Mouse (Mus musculus) kidney, adult 2 months (tissue): Measurements from ENCODE around the gene Arl4c. TPM values are rescaled to one million over a fixed set of nuclear protein-coding genes. Genes with fewer than 3 reads are reported as not detected.
A peak's percentile ranks its signal among the peaks of the same experiment; 100 is the strongest.

Source experiments
- DNase-seq: peaks from one replicate; pipeline ENCODE4 v3.0.0; 2021
- H3K27ac ChIP-seq: fragments of 200-500 bp; 2 replicates; pipeline ENCODE4 v1.5.1; 2012; ENCODE audit warnings: low read depth, low read length, control low read depth, inconsistent platforms; ENCODE audit not compliant: insufficient read depth
- H3K27me3 ChIP-seq: fragments of 200-500 bp; replicated peaks from 2 replicates; pipeline ENCODE4 v1.6.1; 2012; ENCODE audit warnings: mild to moderate bottlenecking, moderate library complexity, low read length, inconsistent platforms; ENCODE audit not compliant: control insufficient read depth, insufficient read depth
- H3K36me3 ChIP-seq: fragments of 200-500 bp; 2 replicates; pipeline ENCODE4 v1.6.1; 2012; ENCODE audit warnings: mild to moderate bottlenecking, moderate library complexity, low read length, inconsistent platforms; ENCODE audit not compliant: control insufficient read depth, insufficient read depth
- H3K4me1 ChIP-seq: fragments of 200-500 bp; 2 replicates; pipeline ENCODE4 v1.6.1; 2011; ENCODE audit warnings: low read length; ENCODE audit not compliant: control insufficient read depth, insufficient read depth
- H3K4me3 ChIP-seq: fragments of 200-500 bp; 2 replicates; pipeline ENCODE4 v1.5.1; 2011; ENCODE audit warnings: mild to moderate bottlenecking, low read depth, low read length, control low read depth; ENCODE audit not compliant: insufficient read depth
- CTCF ChIP-seq: fragments of 200-500 bp; conservative IDR thresholded peaks from 2 replicates; pipeline ENCODE4 v1.5.1; 2011; ENCODE audit warnings: low read depth, mild to moderate bottlenecking, control low read depth, low read length, moderate library complexity, mixed read lengths; ENCODE audit not compliant: insufficient read depth, insufficient read length
- POLR2A ChIP-seq: fragments of 200-500 bp; IDR thresholded peaks from one replicate; pipeline ENCODE4 v1.6.1; 2011; ENCODE audit warnings: low read depth, low read length, control low read depth
- WGBS: fragments of 180-500 bp; shearing (Covaris S2); methylation state at CpG from one replicate; pipeline ENCODE4 v1.1.7; 2018; 5-methylcytosine and 5-hydroxymethylcytosine counted together
- polyA plus RNA-seq: library from polyadenylated mRNA; depleted of rRNA; stranded (reverse); fragments of >200 nt; gene quantifications from 2 replicates; pipeline ENCODE4 v1.2.3, GENCODE M21; 2012

The Arl4c gene
- polyA plus RNA-seq, 1 experiment = 6.1 TPM

GRCm38 (mm10) chr1:88718563-88718962, 16.5 kb upstream of the Arl4c start:
- Histone ChIP-seq H3K4me3 (no peak overlapping the region), H3K27me3 (no peaks in the 10 kb centered on the region), H3K36me3 (no peaks in the 10 kb centered on the region), H3K27ac (no peak overlapping the region), H3K4me1 (no peaks in the 10 kb centered on the region)
- no peak for DNase-seq
- TF ChIP-seq POLR2A (no peak), CTCF (no peak)
- WGBS = 81% methylated on average over 3 of the region's 3 CpGs

DNA sequence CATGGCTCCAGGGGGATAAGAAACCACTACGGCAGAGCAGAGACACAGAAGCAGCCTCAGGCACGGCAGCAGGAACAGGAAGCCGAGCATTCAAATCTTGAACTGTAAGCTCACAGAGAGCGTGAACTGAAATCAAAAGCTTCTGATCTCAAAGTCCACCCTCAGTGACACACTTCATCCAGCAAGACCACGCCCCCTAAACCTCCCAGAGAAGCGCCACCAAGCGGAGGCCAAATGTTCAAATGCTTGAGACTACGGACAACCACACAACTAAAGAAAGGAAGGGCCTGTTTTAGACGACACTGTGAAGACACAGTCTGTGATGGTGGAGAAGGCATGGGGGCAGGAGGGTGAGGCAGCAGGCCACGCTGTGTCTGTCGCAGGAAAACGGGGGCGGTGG, 15.7 kb upstream of the Arl4c start:
- TF ChIP-seq CTCF (no peak), POLR2A (no peak)
- 83% methylated on average over 13 of the region's 13 CpGs for WGBS

GRCm38 (mm10) chr1:88712011-88712410, 10.0 kb upstream of the Arl4c start:
- Histone ChIP-seq H3K27me3 (no peaks in the 10 kb centered on the region), H3K4me3 (no peak overlapping the region), H3K27ac (no peak overlapping the region), H3K36me3 (no peaks in the 10 kb centered on the region), H3K4me1 (no peaks in the 10 kb centered on the region)
- peak; percentile 18 for DNase-seq
- no peak for TF ChIP-seq POLR2A
- TF ChIP-seq CTCF = no peak
- WGBS = 46% methylated on average over 6 of the region's 6 CpGs

More for the DNA sequence above, 15.7 kb upstream of the Arl4c start:
- Histone ChIP-seq H3K4me1 (no peaks in the 10 kb centered on the region), H3K27ac (no peak overlapping the region), H3K4me3 (no peak overlapping the region), H3K27me3 (no peaks in the 10 kb centered on the region), H3K36me3 (no peaks in the 10 kb centered on the region)
- DNase-seq = no peak

GRCm38 (mm10) chr1:88708646-88709305, 6.8 kb upstream of the Arl4c start:
- H3K27ac ChIP-seq = no peak overlapping the region
- no peaks in the 10 kb centered on the region for H3K36me3 ChIP-seq
- WGBS = 78% methylated on average over 9 of the region's 9 CpGs
- no peaks in the 10 kb centered on the region for H3K27me3 ChIP-seq
- H3K4me1 ChIP-seq = no peaks in the 10 kb centered on the region
- H3K4me3 ChIP-seq = no peak overlapping the region
- no peak for DNase-seq
- TF ChIP-seq CTCF = no peak

GRCm38 (mm10) chr1:88708191-88708590, 6.2 kb upstream of the Arl4c start:
- no peaks in the 10 kb centered on the region for H3K36me3 ChIP-seq

GRCm38 (mm10) chr1:88707536-88707935, 5.5 kb upstream of the Arl4c start:
- Histone ChIP-seq H3K4me3 (no peak overlapping the region), H3K4me1 (no peaks in the 10 kb centered on the region), H3K27ac (no peak overlapping the region), H3K36me3 (no peaks in the 10 kb centered on the region), H3K27me3 (no peaks in the 10 kb centered on the region)
- WGBS = 73% methylated on average over 6 of the region's 6 CpGs
- no peak for DNase-seq
- TF ChIP-seq CTCF (no peak), POLR2A (no peak)

More at GRCm38 (mm10) chr1:88708191-88708590, 6.2 kb upstream of the Arl4c start:
- no peak for TF ChIP-seq CTCF
- no peak for TF ChIP-seq POLR2A
- 70% methylated on average over 3 of the region's 3 CpGs for WGBS
- H3K27ac ChIP-seq = no peak overlapping the region
- no peaks in the 10 kb centered on the region for H3K27me3 ChIP-seq
- H3K4me1 ChIP-seq = no peaks in the 10 kb centered on the region
- DNase-seq = no peak
- no peak overlapping the region for H3K4me3 ChIP-seq

DNA sequence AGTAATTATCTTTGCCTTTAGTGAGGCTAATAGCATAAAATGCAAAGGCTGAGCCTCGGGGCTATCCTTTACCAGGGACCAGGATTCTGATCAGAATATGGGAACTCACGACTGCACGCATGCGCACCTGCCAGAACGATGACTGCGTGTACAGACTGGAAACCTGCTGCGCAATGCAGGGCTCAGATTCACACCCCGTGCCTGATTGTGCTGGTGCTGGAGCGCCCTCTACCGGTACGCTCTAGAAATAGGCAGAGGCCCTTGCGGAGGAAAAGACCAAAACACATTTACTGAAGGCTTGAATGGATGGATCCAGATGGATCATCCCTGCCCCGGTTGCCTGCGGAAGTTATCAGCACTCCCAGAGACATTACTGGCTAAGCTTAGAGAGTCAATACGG, 3.8 kb upstream of the Arl4c start:
- Histone ChIP-seq H3K27ac (no peak overlapping the region), H3K4me3 (no peak overlapping the region), H3K4me1 (no peaks in the 10 kb centered on the region), H3K36me3 (no peaks in the 10 kb centered on the region), H3K27me3 (no peaks in the 10 kb centered on the region)
- TF ChIP-seq POLR2A (no peak), CTCF (peak; percentile 99)
- peak; percentile 91 for DNase-seq
- WGBS = 2% methylated on average over 15 of the region's 15 CpGs
